Mouse (Mus musculus): ENCODE results near the gene Wif1.

Gene Wif1

GRCm38 (mm10) chr10:121033826-121034568 is at the start of gene Wif1:
Gene Wif1, plus strand, starts transcription at chr10:121033960.
- peak; percentile 92 for DNase-seq (ENCODE audit: low spot score)

- no peak for DNase-seq (ENCODE audit: low spot score)
Measured at GRCm38 (mm10) chr10:121002135-121002534, 31.6 kb upstream of the Wif1 start.

- DNase-seq (ENCODE audit: low spot score): no peak
Measured at GRCm38 (mm10) chr10:121011496-121011895, 22.3 kb upstream of the Wif1 start.

DNA sequence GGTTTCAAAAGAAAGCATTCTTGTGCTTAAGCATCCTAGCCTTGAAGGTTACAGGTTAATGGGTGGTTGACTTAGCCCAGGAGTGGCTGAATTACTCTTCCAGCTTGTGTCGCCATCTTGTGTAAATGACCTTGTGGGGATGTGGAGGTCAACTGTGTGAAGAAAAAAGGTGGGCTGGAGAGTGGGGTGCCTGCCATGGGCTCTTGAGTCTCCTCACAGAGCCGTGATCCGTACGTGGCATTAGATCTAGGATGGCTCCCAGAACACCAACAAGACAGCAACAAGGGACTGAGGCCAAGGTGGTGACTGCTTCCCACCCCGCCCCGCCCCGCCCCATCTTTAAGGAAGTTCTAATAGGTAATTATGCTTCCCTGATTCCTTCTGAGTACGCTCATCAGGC is 17.5 kb upstream of the Wif1 start:
- no peak for DNase-seq (ENCODE audit: low spot score)

DNA sequence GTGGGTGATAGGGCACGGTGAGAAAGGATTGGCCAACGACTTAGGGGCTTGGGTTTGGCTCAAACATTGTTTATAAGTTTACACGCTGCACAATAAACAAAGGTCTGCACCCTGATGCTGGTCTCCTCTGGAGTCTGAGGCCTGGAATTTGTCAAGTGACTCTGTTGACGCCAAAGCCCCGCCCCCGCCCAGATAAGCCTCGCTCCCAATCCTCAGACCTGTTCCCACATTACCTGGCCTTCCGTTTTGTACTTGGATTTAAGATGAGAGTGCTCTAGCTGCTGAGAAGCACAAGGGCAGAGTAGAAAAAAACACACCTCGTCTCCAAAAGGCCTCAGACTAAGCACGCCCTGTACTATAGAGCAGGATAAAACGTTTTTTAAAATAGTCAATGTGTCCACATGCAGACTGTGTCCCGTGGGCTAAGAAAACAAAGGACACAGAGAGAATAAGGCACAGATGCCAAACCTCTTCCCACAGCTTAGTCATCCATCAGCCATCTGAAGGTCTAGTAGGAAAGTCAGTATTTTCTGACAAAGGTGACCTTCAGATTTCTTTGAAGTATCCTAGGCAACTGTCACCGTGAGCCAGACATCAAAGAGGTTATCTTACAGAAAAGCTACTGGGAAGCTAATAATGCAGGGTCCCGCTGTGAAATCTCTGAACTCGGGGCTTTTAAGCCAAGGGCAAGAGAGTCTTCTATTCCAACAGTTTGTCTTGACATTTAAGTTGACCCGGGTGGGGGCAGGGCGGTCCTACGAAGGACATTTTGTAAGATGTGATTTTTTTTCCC is 16.9 kb upstream of the Wif1 start:
- DNase-seq (ENCODE audit: low spot score): peak; percentile 60

GRCm38 (mm10) chr10:121022951-121023350 is 10.8 kb upstream of the Wif1 start:
- no peak for DNase-seq (ENCODE audit: low spot score)

DNA sequence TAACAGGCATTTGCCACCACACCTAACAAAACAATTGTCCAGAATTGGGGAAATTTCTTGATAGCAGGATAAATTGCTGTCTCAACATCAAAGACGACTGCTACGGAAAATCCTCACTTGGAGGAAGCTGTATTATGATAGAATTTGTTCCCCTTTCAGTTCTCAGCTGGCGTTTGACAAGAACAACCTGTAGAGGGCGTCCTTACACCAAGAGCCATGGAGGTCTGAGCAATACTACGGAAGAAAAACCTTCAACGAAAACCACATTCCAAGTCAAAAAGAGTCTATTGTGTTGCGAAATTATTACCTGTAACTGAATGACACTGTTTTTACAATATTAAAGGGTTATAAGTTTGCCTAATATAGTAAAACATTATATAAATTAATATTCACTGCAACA is 2.0 kb upstream of the Wif1 start:
- DNase-seq (ENCODE audit: low spot score): no peak

DNA sequence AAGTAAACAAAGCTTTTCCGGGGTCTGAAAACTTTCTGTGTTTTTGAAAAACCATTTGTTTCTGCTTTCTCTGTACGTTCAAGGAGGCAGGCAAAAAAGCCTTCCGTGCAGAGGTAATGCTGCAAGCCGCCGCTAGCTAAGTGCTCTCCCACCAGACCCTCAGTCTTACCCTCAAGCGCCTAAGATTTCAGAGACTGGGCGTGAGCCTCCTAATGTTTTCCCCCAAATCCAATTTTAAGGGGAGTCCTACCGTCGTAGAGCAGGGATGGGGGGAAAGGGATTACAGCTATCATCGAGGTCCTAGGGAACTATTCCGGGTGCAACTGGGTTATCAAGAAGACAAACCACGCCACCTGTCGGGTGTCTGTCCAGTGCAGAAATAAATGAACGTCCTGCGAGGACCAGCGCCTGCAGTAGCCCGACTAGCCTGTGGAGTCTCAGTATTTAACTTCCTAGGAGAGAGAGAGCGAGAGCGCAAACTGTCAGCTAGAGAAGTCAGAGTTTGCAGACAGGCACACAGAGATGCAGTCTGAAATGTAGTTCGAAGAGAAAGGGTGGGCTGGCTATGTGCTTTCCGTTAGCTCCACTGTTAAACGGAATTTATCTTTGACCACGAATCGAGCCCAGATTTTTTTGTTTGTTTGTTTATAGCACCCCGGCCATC is 500 bp upstream of the Wif1 start:
- peak; percentile 82 for DNase-seq (ENCODE audit: low spot score)

- no peak for DNase-seq (ENCODE audit: low spot score)
Measured at GRCm38 (mm10) chr10:121034569-121034947, 798 bp downstream of the Wif1 start.

DNA sequence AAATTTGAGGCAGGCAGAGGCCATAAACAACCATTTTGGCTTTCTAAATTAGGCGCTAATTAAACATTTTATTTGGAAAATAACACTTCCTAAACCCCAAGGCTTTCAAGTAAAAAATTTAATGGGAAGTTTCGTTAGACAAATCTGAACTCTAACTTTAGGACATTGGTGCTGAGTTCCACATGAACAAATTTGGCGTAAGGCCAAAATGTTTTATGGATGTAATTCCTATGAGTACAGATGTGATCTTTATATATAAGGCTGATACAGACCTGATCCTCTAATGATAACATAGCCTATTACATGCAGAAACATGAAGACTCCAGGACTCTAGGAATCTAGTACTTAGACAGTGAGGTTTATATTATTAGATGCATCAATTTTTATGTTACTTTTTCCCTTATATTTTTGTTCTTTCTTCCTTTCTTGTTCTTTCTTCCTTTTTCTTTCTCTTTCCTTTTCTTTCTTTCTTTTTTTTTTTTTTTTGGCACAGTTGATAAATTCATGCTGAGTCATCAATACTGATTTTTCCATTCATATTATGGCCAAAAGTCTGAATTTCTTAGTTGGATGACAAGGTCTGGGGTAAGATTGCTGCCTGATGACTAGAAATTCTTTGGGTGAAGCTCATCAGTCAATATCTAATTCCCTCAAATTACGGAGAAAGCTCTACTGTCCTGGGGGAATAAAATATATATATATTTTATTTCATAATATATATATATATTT is 5.0 kb downstream of the Wif1 start:
- DNase-seq (ENCODE audit: low spot score): no peak

- DNase-seq (ENCODE audit: low spot score): no peak
Measured at GRCm38 (mm10) chr10:121040911-121041310, 7.2 kb downstream of the Wif1 start.

GRCm38 (mm10) chr10:121047440-121047839 is 13.7 kb downstream of the Wif1 start:
- peak; percentile 63 for DNase-seq (ENCODE audit: low spot score)

DNA sequence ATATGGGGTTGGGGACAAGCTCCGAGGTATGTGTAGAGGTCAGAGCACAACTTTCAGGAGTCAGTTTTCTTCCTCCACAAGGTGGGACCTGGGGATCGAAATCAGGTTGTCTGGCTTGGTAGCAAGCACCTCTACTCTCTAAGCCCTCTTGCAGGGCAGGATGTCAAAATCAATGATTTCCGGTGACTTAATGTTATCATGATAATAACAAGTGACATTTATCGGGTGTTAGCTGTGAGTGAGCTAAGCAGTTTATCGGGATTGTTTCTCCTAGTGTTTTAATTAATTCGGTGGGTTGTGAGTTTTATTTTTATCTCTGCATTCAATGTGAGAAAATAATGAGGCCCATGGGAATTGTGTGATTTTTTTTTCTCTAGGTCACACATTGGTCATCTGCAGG is 18.3 kb downstream of the Wif1 start:
- DNase-seq (ENCODE audit: low spot score): no peak

DNA sequence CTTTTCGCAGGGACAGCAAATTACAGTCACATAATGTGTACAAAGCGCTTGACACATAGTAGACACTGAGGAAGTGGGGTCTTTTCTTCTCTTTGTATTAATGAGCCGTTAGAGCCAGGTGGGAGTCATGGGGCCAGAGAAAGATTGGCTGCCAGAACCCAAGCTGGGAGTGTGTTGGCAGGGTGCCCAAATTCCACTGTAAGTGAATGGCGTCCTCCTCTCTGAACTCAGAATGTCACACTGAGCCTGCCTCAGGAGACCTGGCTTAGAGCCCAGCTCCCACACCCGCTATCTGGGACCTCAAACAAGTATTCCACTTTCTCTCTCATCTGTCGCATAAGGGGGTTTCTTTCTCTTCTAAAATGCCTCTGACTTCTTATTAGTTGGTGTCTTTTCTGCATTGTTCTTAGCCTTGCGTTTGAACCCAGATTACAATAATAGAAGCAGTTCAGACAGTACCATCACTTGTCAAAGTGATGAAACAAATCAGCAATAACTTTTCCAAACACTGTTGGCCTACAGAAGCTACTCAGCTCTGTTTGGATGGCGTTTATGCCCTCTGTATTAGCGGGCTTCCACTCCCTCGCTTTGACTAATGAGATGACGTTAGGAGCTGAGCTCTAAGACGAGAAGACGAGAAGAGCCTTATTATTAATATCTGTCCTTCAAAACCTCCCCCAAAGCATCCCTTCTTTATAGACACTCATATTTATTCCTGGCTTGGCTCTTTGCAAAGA is 21.9 kb downstream of the Wif1 start:
- DNase-seq (ENCODE audit: low spot score): peak; percentile 95

DNA sequence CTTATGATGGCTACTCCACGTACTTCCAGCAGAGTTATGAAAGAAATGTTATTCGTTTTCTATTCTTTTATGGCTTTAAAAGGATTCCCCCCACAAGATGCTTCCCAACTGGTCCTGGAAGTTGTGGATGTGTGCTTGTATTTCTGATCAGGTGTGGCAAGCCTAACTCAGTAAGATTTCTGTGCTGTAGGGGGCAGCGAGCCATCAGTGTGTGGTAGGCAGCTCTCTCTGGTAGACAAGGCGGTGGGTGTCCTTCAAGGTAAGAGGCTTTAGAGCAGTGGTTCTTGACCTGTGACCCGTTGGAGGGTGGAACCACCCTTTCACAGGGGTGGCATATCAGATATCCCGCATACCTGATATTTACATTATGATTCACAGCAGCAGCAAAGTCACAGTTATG is 23.1 kb downstream of the Wif1 start:
- no peak for DNase-seq (ENCODE audit: low spot score)

DNA sequence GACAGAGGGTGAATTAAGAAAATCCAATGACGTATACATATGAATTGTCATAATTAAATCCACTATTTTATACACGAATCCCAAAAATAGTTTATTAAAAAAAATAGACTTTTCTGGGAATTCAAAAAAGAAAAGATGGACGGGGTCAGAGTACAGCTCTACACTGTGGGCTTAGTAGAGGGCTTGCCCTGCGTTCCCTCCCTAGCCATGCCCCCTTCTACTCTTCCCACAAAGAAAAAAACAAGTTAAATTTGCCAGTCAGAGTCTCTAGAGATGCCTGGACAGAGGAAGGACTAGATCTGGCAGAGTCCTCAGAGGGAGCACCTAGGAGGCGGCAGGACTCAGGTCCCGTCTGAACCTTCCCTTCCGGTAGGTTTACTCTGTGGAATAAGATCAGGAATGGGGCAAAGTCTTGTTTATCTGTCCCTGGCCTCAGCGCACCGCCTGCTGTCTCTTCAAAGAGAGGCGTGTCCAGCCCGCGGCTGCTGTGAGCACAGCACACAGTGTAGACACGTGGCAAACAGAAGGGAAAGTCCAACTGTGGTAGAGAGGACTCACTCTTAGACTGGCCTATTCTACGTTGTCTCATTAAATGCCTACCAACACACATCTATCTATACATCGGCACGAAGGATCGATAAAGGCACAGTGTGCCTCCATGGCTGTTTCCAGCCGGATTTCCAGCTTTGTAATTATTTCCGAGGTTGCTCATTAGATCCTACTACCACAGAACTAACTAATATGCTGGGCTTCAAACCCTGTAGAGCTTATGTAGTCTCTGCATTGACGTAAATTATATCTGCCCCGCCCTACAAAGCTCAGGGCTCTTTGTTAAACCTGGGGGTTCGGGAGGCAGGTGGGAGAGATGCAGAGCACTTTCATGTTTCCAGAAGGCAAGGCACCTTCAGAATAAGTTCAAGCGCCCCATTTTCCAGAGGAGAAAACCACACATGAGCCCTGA is 25.6 kb downstream of the Wif1 start:
- no peak for DNase-seq (ENCODE audit: low spot score)

- DNase-seq (ENCODE audit: low spot score): no peak
Measured at GRCm38 (mm10) chr10:121061336-121061835, 27.6 kb downstream of the Wif1 start.

GRCm38 (mm10) chr10:121062704-121063103 is 28.9 kb downstream of the Wif1 start:
- DNase-seq (ENCODE audit: low spot score): no peak

GRCm38 (mm10) chr10:121067416-121067951 is 33.7 kb downstream of the Wif1 start:
- DNase-seq (ENCODE audit: low spot score): no peak

- DNase-seq (ENCODE audit: low spot score): no peak
Measured at GRCm38 (mm10) chr10:121068003-121068402, 34.2 kb downstream of the Wif1 start.
